Mouse (Mus musculus) heart, postnatal 14 days (tissue): ENCODE measurements at regions not wholly inside any gene's neighbourhood (a gene's known extent, or its start where the extent isn't known, plus 50 kb on each side); places are given as distances from the start of the nearest gene placed in this dataset.

Source experiments
- DNase-seq, 2 experiments: peaks; one replicate each; pipeline ENCODE4 v3.0.0; 2021 to 2022
- intact Hi-C: fragments of 180-260 bp; cut with DNase I; formaldehyde crosslinking; loops from one replicate; pipeline ENCODE4 v1.15.1; 2025

- intact Hi-C loops = no loop called here
- DNase-seq = no peak
Observed at GRCm38 (mm10) chr10:37249511-37249910, 110.8 kb upstream of the Marcks start.

GRCm38 (mm10) chr10:37247121-37247520, 108.4 kb upstream of the Marcks start:
- intact Hi-C loops = no loop called here
- no peak for DNase-seq

- intact Hi-C loops = no loop called here
- no peak for DNase-seq
Observed at GRCm38 (mm10) chr10:37243136-37243535, 104.4 kb upstream of the Marcks start.

- intact Hi-C loops = no loop called here
- no peak for DNase-seq
Observed at GRCm38 (mm10) chr10:37241821-37242263, 103.1 kb upstream of the Marcks start.

GRCm38 (mm10) chr10:37240634-37241033, 101.9 kb upstream of the Marcks start:
- no peak for DNase-seq
- intact Hi-C loops = no loop called here

GRCm38 (mm10) chr10:37240201-37240600, 101.5 kb upstream of the Marcks start:
- intact Hi-C loops = no loop called here
- no peak for DNase-seq

GRCm38 (mm10) chr10:37236001-37236822, 97.5 kb upstream of the Marcks start:
- intact Hi-C loops = no loop called here
- DNase-seq = no peak

GRCm38 (mm10) chr10:37231936-37232556, 93.3 kb upstream of the Marcks start:
- peak; percentile 34 to 44 for DNase-seq
- intact Hi-C loops = no loop called here

- DNase-seq = no peak
- intact Hi-C loops = no loop called here
Observed at GRCm38 (mm10) chr10:37231159-37231558, 92.4 kb upstream of the Marcks start.

- no peak for DNase-seq
- intact Hi-C loops = no loop called here
Observed at GRCm38 (mm10) chr10:37227889-37228288, 89.2 kb upstream of the Marcks start.

GRCm38 (mm10) chr10:37221730-37222129, 83.0 kb upstream of the Marcks start:
- no peak for DNase-seq
- intact Hi-C loops = no loop called here

- DNase-seq = no peak
Observed at GRCm38 (mm10) chr10:37220434-37220833, 81.7 kb upstream of the Marcks start.

GRCm38 (mm10) chr10:37219936-37220335, 81.2 kb upstream of the Marcks start:
- DNase-seq = no peak
- intact Hi-C loops = no loop called here

More at GRCm38 (mm10) chr10:37220434-37220833, 81.7 kb upstream of the Marcks start:
- intact Hi-C loops = no loop called here

- DNase-seq = no peak
- intact Hi-C loops = no loop called here
Observed at GRCm38 (mm10) chr10:37219381-37219780, 80.7 kb upstream of the Marcks start.

GRCm38 (mm10) chr10:37214656-37215055, 75.9 kb upstream of the Marcks start:
- no peak for DNase-seq
- intact Hi-C loops = no loop called here

- intact Hi-C loops = no loop called here
- no peak for DNase-seq
Observed at GRCm38 (mm10) chr10:37212350-37213035, 73.8 kb upstream of the Marcks start.

GRCm38 (mm10) chr10:37211305-37211704, 72.6 kb upstream of the Marcks start:
- intact Hi-C loops = no loop called here
- DNase-seq = no peak

GRCm38 (mm10) chr10:37210223-37210622, 71.5 kb upstream of the Marcks start:
- DNase-seq = no peak
- intact Hi-C loops = no loop called here

- intact Hi-C loops = no loop called here
- DNase-seq = no peak
Observed at GRCm38 (mm10) chr10:37206986-37207385, 68.3 kb upstream of the Marcks start.

GRCm38 (mm10) chr10:37206546-37206945, 67.8 kb upstream of the Marcks start:
- intact Hi-C loops = no loop called here
- DNase-seq = no peak

- no peak for DNase-seq
- intact Hi-C loops = no loop called here
Observed at GRCm38 (mm10) chr10:37203709-37204108, 65.0 kb upstream of the Marcks start.
